Mouse (Mus musculus): ENCODE data around the gene Slc39a11. TPM values are rescaled to one million over a fixed set of nuclear protein-coding genes. Genes with fewer than 3 reads are reported as not detected.
A peak's percentile ranks its signal among the peaks of the same experiment; 100 is the strongest.
"Not testable (repeated sequence)": the region's sequence is repeated elsewhere in the genome, so short reads cannot be mapped to it uniquely, and the experiment has no call there.

The Slc39a11 gene
- total RNA-seq, 4 experiments from 2014 or later = 32.5 to 40.2 (median 36.8) TPM

DNA sequence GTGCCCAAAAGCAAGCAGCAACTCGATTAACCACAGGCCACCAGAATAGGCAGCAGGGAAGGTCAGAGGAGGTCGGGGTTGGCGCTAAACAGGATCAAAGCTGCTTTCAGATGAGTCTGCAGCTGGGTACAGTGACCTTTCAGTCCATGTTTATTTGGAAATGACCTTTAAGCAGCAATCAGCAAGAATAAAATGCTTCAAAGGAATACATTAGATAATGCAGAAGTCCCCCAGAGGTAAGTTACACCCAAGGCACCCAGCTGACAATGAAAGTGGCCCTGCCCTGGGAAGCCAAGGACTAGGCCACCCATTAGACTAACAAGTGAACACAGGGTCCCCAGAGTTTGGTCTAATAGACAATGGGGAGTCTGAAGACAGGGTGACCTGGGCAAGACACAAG lies 60.9 kb downstream of the Slc39a11 start:
- no peak for DNase-seq

DNA sequence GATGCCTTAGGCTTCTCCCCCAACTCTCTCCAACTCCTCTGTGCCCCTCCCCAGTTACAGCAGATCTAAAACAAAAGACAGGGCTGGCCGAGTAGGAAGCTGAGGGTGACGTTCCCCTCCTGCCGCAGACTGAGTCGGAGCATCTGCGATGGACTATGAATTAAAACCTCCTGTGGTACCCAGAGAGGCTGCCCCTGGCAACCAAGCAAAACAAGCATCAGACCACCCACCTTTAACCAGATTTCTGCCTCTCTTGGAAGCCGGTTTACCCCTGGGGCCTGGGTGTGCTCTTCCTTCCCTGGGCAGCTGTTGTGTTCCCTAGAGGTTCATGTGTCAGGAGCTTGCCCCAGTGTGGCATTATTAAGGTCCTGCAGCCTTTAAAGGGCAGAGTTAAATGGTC lies 63.5 kb downstream of the Slc39a11 start:
- no peak for DNase-seq

DNA sequence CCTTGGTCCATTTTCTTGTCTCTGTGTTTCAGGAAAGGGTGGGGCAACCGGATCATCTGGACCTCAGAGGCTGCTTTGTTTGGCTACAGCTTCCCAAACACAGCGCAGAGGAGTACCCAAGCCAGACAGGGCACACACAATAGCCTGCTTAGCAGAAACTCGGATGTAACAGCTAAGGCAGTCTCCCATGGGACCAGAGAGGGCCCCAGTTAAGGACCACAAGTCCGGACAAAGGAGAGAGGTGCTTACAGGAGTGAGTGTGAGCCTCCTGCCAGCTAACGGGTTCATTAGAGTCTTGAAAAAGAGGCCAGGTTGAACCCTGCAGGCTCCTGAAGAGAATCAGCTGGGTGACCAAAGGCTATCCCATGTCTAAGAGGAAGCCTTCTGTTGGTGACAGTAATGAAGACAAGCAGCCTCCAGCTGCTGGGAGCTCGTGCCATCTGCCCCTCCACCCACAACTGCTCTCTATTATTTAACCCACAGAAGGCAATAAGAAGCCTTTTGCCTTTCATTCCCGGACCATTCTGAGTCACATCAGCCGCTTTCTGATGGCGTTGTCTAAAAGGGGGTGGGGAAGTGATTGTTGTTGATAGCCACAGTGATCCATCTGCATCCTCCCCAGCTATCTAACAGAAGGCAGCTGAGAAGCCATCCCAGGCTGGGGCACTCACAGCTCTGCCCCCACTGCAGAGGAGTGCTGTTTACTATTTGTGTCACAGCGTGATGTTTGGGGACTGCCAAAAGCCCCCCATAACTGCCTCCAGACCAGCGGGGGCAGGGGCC lies 65.8 kb downstream of the Slc39a11 start:
- DNase-seq = no peak

DNA sequence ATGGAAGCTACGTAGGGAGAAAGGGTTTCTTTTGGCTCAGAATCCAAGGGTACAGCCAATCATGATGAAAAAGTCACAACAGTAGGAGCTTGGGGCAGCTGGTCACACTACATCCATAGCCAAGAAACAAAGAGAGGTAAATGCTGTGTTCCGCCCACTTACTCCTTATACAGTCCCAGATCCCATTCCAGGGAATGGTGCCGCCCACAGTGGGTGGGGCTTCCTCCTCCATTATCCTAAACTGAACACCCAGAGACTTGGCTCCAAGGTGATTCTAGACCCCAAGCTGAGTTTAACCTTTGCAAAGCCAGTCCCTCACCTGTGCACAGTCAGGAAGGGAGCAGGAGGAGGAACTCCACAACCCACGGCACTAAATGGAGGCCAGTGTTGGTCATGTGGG lies 72.7 kb downstream of the Slc39a11 start:
- DNase-seq = no peak

DNA sequence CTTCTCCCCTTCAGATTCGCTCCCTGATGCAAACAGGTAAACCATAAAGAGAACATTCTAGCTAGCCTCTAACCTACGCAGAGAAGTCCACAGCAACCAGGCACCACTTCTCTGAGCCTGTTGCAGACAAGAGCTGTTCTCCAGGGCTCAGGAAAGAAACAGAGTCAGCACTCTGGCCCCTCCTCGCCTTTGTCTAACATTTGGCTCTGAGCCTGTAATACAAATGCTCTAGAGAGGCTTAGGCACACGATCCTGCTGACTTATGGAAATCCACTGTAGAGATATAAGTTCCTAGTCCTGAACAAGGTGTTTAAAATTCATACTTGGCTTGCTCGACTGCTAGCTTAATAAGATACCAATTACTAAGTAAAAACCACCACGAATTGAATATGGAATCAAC lies 77.2 kb downstream of the Slc39a11 start:
- DNase-seq = no peak

DNA sequence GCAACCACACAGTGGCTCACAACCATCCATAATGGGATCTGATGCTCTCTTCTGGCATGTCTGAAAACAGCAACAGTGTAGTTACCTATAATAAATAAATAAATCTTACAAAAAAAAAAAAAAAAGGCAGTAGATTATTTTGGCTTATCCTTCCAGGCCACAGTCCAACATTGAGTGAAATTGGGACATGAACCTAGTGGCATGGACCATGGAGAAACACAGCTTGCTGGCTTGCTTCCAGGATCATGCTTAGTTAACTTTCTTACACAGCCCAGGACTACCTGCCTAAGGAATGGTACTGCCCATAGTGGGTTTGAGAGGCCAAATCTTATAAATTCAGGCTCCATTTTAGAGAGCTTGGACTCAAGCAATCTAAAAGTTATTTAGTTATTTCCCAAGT lies 78.3 kb downstream of the Slc39a11 start:
- no peak for DNase-seq

DNA sequence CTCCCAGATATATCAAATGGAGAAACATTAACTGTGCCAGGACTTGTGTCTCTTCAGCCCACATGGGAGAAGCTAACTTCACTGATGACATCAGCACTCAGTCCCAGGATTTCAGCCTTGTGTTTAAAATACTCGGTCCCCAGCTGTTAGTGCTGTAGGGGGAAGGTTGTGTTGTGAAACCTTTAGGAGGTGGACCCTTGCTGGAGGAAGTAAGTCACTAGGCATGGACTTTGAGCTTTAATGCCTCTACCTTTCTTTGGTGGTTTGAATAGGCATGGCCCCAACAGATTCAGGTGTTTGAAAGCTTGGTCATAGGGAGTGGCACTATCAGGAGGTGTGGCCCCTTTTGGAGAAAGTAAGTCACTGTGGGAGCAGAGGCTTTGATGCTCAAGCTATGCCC lies 80.9 kb downstream of the Slc39a11 start:
- no peak for DNase-seq

DNA sequence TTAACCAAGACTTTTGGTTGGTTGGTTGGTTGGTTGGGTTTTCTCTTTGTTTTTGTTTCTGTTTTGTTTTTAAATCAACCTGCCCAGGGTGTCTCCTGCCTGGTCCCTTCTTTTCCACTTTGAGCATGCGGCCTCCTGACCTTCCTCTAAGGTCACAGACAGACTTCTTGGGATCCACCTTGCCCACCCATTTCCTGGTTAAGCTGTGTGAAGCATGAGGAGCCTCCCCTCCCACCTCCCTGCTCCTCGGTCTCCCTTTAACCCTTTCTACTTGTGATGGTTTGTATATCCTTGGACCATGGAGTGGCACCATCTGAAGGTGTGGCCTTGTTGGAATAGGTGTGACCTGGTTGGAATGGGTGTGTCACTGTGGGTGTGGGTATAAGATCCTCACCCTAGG lies 82.0 kb downstream of the Slc39a11 start:
- DNase-seq = not testable (repeated sequence)

DNA sequence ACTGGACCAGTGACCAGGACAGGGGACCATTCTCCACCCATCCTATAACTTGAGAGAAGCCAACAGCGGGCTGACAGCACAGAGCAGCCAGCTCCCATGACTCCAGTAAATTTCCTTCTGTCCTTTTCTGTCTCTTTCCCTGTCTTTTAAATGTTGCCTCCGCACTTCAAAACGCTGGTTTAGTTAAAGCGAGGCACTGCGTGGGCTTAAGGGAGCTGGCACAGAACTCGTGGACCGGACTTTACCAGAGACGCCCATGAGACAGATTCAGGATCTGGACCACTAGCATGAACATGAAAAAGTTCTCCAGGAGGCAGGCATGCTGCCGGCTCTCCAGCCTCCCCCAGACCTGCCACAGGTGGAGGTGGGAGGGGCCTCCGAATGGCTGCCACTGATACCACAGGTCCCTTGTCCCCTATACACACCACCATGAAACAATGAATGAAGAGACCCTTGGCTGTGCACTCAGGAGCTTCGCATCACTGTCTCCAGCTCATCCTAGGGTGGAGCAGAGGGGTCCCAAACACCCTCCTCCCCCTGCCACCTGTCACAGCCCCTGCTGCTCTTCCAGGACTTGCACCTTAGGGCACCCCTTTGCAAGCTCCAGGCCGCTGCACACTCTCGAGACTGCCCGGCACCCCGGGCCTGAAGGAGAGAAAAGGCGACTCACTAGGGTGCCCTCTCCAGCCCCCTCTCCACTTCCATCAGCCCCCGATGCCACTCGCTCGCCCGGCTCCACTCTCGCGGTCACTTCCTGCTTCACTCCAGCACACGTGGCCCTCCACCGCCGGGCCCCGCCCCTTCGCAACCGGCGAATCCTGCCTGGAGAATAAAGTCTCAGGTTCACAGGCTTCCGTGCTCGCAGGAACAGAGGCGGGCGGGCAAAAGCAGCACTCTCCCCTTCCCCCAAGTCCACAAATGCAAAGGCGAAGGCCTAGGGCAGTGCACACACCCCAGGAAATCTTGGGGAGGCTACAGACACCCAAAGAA lies 84.6 kb downstream of the Slc39a11 start:
- DNase-seq = peak; percentile 67

DNA sequence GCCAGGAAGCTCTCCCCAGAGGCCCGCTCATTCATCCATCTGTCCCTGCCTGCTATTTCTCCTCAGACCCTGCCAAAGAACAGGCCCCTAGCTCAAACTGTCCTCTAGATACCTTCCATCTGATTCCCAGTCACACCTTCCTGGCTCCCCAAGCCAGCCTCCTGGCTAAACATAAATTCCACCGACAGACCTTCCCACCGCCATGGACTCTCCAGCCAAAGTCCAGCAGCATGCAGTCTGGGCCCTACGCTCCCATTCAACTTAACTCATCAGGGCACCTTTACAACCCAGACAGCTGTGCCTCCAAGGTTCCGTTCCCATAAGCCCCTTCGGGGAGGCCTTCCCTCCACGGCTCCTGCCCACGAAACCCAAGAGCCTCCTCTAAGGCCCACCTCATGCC lies 87.6 kb downstream of the Slc39a11 start:
- no peak for DNase-seq

DNA sequence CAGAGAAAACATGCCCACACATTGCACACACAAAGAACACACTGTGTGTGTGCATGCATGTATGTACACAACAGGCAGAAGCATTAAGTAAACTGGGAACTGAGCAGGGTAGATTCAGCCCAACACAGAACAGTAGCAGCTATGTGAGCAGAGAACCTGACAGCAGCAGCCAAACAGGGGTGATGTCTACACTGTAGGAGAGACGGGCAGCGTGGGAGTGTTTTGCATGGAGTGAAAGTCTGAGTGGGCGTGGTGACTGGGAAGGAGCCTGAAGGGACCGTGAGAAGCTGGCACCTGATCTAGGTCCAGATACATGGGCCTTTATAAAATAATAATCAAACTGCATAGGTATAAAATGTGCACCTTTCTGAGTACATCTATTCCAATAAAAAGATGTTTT lies 89.7 kb downstream of the Slc39a11 start:
- no peak for DNase-seq

DNA sequence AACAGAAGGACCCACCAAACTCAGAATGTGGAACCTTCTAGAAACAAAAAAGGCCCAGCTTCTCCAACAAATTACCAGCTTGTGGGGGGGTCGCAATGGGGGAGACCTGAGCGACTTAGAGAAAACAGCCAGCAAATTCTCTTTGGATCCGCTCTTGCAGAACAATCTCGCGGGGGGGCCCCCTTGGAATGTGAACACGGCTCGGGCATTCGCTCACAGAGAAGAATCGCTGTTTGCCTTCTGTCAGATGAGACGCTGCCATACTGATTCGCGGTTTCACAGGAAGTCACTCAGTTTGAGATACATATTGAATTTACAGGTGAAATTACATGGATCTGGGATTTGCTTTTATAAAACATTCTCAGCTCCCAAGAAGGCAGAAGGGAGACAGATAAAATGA lies 91.4 kb downstream of the Slc39a11 start:
- no peak for DNase-seq

DNA sequence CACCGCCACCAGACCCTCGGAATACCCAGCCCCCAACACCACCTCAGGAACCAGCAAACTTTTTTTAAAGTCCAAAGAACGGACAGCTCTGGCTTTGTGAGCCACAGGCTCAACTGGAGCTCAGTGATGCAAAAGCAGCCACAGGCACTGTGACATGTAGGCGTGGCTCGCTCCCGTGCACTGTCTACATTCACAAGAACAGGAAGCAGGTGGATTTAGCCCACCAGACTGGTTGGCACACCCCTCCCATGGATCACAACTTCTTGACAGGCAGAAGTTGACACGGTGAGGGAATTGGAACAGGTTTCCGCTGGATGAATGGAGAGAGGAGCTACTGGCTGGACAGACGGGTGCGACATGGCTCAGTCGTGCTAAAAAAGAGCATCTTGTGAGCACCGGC lies 93.7 kb downstream of the Slc39a11 start:
- no peak for DNase-seq

DNA sequence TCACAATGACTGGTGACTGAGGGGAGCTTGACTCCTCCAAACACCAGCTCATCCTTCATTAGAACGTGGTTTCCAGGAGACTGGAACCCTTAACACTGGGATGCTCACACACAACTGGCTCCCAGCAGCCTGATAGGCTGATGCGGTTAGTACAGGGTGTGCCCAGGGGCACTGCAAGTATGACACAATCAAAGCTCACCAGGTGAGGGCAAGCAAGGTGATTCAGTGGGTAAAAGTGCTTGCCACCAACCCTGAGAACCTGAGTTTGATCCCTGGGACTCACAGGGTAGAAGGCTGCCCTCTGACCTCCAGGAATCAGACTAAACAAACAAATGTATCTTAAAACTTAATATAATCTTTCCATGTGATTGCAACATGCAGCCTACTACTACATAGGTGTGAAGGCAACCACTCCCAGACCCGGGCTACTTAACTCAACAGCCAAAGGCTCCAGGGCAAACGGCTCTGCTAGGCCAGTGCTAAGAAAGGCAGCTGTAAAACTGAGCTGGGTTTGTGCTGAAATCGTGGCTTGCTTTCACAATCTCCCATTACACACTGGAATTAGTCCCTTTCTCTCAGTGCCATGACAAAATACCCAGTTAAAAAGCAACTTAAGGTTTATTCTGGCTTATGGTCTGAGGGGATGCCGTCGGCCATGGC lies 95.0 kb downstream of the Slc39a11 start:
- DNase-seq = no peak

DNA sequence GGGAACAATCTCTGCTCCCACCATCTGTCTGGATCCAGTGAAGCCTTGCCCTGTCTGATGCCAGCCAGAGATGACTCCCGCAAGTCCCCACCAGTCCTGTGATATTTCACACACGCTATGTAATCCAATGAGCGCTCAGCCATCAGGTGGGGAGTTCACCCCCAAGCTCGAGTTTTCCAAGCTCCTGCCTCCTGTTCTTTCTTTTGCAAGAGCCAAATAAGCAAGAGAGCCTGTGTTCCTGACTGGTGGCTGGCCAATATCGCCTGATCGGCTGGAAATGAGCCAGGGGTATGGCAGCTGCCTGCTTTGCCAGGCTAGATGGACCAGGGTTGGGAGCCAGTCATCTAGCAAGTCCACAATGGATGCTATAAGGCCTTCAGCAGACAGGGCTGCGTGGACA lies 95.7 kb downstream of the Slc39a11 start:
- DNase-seq = peak; percentile 31

DNA sequence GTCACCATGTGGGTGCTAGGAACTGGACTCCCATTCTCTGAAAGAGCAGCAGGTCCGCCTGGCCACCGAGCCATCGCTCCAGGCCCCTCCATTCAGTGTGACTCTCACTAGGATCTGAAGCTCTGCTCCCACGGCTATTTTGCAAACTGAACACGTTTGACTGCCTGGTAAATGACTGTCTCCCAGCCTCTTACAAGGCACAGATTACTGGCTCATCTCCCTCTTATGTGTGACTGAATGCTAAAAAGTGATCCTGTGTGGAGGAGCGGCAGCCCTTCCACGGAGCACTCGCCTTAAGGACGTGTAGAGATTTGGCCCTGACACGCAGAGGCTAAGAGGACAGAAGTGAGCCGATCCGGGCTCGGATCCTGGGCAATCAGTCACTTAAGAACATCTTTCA lies 96.3 kb downstream of the Slc39a11 start:
- DNase-seq = no peak

DNA sequence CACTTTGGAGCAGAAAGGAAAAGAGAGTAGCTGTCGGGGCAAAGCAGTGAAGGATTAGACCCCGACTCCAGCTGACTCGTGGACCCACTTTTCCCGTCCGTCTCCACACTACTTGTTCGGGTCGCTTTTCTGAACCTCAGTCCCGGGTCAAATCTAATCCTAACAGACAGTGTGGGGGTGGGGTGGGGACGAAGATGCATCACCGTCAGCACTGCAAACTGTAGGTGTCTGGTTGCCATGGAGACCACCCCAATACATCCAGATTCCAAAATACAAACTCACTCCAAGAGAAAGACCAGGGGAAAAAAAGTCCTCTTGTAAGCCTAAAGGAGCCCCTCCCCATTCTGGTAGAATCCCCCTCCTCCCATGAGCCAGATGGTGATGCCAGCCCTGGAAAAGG lies 97.3 kb downstream of the Slc39a11 start:
- DNase-seq = no peak

DNA sequence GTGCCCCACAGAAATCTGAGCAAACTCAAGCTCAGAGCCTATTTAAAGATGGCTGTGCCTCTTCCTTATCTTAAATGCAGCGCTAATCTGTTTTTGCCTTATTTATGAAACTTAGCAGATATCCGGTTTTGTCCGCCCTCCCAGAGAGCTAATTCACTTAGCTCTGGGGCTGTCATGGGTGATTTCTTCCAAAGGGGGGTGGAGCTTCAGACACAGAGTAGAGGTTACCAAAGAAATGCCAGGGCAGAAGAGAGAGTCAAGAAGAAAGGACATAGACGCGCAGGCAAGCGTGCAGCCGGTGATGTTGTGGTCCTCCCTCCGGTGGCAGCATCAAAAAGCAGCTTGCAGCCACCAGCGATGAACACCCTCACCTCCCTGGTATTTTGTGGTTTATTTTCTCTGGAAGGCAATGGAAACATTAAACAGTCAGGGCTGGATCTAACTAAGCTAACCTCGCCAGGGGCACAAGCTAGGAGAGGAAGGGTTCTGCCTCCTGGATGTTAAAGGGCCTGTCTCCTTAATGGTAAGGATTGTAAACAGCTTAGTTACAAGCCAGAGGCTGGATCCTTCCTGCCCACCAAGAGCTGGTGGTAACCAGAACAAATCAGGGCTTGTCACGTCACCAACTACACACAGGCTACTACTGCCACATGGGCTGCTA lies 103.5 kb downstream of the Slc39a11 start:
- DNase-seq = no peak

DNA sequence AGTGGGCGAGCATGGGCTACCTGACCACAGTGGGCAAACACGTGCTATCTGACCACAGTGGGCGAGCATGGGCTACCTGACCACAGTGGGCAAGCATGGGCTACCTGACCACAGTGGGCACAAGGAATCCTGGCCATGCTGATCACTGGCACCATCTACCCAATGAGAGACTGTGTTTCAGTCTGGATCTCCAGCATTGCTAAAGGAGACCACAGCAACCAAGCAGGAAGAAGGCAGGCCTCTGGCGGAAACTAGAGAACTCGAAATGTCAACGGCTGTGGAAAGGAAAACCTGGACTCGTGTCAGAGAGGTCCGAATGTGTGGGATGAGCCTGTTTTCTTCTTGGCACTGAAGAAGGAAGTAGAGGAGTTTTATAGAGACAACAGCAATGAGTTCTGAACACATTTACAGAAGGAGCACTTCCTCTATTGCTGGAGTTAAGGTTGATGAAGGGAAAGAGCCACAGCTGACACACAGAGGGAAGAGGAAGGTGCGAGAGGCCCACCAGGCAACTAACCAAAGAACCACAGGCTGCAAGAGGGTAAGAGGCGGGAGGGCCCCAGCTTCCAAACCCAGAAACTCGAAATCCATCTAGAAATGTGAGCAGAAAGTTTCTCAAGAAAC lies 105.8 kb downstream of the Slc39a11 start:
- DNase-seq = no peak

DNA sequence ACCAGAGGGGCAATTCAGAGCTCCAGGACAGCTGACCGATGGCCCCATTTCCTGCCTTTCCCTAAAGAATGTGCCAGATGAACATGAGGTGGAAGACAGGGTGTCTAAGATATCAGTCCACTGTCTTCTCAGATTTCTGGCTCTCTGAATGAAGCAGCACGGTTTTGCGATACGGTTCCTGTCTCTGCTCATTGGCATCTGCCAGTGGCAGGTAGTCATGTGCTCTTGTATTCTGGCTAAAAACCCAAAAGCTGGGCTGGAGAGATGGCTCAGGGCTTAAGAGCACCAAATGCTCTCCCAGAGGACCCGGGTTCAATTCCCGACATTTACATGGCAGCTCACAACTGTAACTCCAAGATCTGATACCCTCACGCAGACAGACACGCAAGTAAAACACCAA lies 108.8 kb downstream of the Slc39a11 start:
- no peak for DNase-seq

DNA sequence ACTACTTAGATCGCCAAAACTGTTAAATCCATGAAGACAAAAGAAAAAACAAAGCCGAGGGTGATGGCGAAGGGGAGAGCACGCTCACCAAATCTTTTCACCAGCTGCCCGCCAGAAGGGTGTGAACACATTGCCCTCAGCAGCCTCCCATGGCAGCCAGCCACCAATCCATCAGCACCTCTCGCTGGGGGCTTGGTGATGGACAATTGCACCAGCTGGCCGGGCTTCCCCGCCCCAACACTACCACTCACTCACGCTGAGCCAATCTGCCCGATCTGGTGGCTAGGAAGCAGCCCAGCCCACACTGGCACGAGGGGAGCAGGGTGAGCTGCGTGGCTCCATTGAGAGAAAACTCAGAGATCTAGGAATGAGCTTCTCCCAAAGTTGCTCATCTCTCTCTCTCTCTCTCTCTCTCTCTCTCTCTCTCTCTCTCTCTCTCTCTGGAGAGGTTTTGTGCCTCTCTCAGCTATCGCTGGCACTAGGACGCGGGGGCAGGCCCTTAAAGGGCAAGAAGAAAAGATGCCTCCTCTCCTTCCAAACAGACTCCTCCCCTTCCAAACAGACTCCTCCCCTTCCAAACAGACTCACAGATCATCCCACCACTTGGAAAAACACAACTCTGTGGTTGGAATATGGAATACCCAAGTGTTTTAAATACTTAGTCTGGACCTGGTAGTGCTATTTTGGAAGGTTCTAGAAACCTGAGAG lies 110.2 kb downstream of the Slc39a11 start:
- no peak for DNase-seq

Data from adrenal gland, adult 8-10 months (tissue).